ENCODE assay signal across 21 mouse cellular contexts in the genomic region with DNA sequence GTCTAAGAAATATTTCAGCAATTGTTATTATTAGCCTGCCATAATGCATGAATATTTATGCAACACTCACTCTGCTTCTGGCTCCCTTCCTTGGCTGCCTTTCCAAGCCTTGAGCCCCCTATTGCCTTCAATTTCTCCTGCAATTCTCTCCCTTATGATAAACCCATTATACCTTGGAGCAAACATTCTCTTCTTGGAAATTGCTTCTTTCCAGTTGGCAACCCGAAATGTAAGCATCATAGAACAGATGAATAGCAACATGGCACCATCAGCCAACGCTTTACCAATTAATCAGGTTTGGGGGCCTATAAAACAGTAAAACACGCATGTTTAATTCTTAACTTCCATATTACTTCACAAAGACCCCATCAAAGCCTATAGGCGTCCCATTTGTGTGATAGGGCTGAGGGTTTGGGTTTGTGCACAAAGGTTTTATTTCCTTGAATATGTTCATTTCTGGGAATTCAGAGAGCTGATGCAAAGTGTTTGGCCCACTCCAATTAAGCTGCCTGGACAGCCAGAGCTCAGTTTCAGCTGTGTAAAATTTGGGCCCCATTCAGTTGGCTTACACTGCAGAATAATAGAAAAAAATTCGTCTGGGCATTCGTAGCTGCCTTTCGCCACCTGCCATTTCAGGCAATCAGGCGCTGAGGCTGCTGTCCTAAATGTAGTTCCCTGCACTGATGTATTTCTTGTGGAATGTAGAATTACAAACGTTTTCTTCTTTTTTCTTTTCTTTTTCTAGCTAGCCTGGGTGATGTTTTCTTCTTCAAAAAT.
A peak's percentile ranks its signal among the peaks of the same experiment; 100 is the strongest.
DNase-seq lines count a peak whose midpoint lies in the region; ATAC-seq and TF ChIP-seq lines count a peak whose summit lies in the region.
"Had no signal": no experiment of that assay in that cellular context is flagged by ENCODE, and none has a peak within 500 bp of the region (broad histone marks: within the 10 kb centered on the region; RNA-seq: fewer than 3 reads in every experiment).

No protein-coding gene starts in this region.

- TF ChIP-seq CTCF in midbrain, postnatal 0 days (IDR thresholded peaks at IDR 0.05): no peak

- DNase-seq in cerebellum, adult 11 months: peak; percentile 19
- no peak for DNase-seq in cerebellum, postnatal 4 days (ENCODE audit: low spot score in 2 of 2)
- DNase-seq in heart, postnatal 10 days: peak; percentile 3
- DNase-seq in heart, postnatal 4 days: no peak
- DNase-seq in midbrain, postnatal 0 days (ENCODE audit: low spot score): peak; percentile 26
- no peak for DNase-seq in midbrain, embryonic 14.5 days
- DNase-seq in testis, postnatal 10 days (ENCODE audit: low spot score): no peak
- DNase-seq: adrenal gland, postnatal 36 days; gastrocnemius, postnatal 36 days; kidney, adult 9 months; kidney, postnatal 36 days; right cerebral cortex, adult 18-20 months; thymus, adult 2 months had no signal

- WGBS in midbrain, postnatal 0 days: 67% methylated on average over 9 of the region's 9 CpGs
- 81% methylated on average over 9 of the region's 9 CpGs for WGBS in midbrain, embryonic 14.5 days

- H3K9me3 ChIP-seq in midbrain, postnatal 0 days (ENCODE audit: low read length): no peaks in the 10 kb centered on the region
- no peaks in the 10 kb centered on the region for H3K9me3 ChIP-seq in midbrain, embryonic 14.5 days (ENCODE audit: control insufficient read depth, low read length)
- H3K9me3 ChIP-seq: limb, embryonic 13.5 days had no signal

- no peaks in the 10 kb centered on the region for H3K4me1 ChIP-seq in midbrain, postnatal 0 days (ENCODE audit: insufficient read depth, low read length)
- no peaks in the 10 kb centered on the region for H3K4me1 ChIP-seq in midbrain, embryonic 14.5 days (ENCODE audit: control insufficient read depth, insufficient read depth, low read length)
- H3K4me1 ChIP-seq: limb, embryonic 13.5 days; liver, embryonic 15.5 days had no signal

- intact Hi-C loops in heart, postnatal 10 days (cut with DNase I): no loop called here

- no peak overlapping the region for H3K27ac ChIP-seq in midbrain, postnatal 0 days (ENCODE audit: low read depth, low read length)
- H3K27ac ChIP-seq in midbrain, embryonic 14.5 days (replicated peaks; ENCODE audit: low read depth, low read length): no peak overlapping the region
- H3K27ac ChIP-seq: limb, embryonic 13.5 days; liver, embryonic 15.5 days had no signal

- no peak overlapping the region for H3K4me2 ChIP-seq in midbrain, postnatal 0 days (ENCODE audit: low read depth, low read length, poor library complexity, severe bottlenecking)
- no peak overlapping the region for H3K4me2 ChIP-seq in midbrain, embryonic 14.5 days (ENCODE audit: low read length)
- H3K4me2 ChIP-seq: heart, embryonic 11.5 days; limb, embryonic 13.5 days; liver, embryonic 15.5 days had no signal

- ATAC-seq in midbrain, postnatal 0 days (ENCODE audit: low FRiP score): no peak
- ATAC-seq in midbrain, embryonic 14.5 days (ENCODE audit: low FRiP score, low TSS enrichment): no peak
- ATAC-seq in frontal cortex, adult (ENCODE audit: low TSS enrichment): no peak
- ATAC-seq: CD4-positive, CD25-positive, alpha-beta regulatory T cell, adult 4 months; lung, postnatal 0 days; midbrain, embryonic 16.5 days had no signal

- no peaks in the 10 kb centered on the region for H3K27me3 ChIP-seq in midbrain, postnatal 0 days (ENCODE audit: insufficient read depth, low read length)
- H3K27me3 ChIP-seq in midbrain, embryonic 14.5 days (ENCODE audit: control insufficient read depth, insufficient read depth, low read length): no peaks in the 10 kb centered on the region
- H3K27me3 ChIP-seq: limb, embryonic 13.5 days; liver, embryonic 15.5 days had no signal

- H3K4me3 ChIP-seq in midbrain, postnatal 0 days (ENCODE audit: low read depth, low read length): no peak overlapping the region
- no peak overlapping the region for H3K4me3 ChIP-seq in midbrain, embryonic 14.5 days (replicated peaks; ENCODE audit: low read depth, low read length)
- H3K4me3 ChIP-seq: limb, embryonic 13.5 days; liver, embryonic 15.5 days had no signal

- no peaks in the 10 kb centered on the region for H3K36me3 ChIP-seq in midbrain, postnatal 0 days (ENCODE audit: insufficient read depth, low read length)
- no peaks in the 10 kb centered on the region for H3K36me3 ChIP-seq in midbrain, embryonic 14.5 days (ENCODE audit: control insufficient read depth, insufficient read depth, low read length)
- H3K36me3 ChIP-seq: G1E; limb, embryonic 13.5 days; liver, embryonic 15.5 days had no signal

- H3K9ac ChIP-seq in midbrain, postnatal 0 days (replicated peaks; ENCODE audit: low read length, poor library complexity, severe bottlenecking): no peak overlapping the region
- H3K9ac ChIP-seq in midbrain, embryonic 14.5 days (replicated peaks; ENCODE audit: low read length): no peak overlapping the region
- H3K9ac ChIP-seq: limb, embryonic 13.5 days; liver, embryonic 15.5 days had no signal

Comparison
In these comparisons a context has a peak if more than half of its experiments do, and no peak if none do; other contexts are left out.
1. DNase-seq: peak in cerebellum, adult 11 months (single experiment), heart, postnatal 10 days (2 of 2) and midbrain, postnatal 0 days (single experiment); none in cerebellum, postnatal 4 days (0 of 2), heart, postnatal 4 days (single experiment), midbrain, embryonic 14.5 days (single experiment) and testis, postnatal 10 days (single experiment).